Mouse (Mus musculus): ENCODE measurements at regions not wholly inside any gene's neighbourhood (a gene's known extent, or its start where the extent isn't known, plus 50 kb on each side); places are given as distances from the start of the nearest gene placed in this dataset.

DNA sequence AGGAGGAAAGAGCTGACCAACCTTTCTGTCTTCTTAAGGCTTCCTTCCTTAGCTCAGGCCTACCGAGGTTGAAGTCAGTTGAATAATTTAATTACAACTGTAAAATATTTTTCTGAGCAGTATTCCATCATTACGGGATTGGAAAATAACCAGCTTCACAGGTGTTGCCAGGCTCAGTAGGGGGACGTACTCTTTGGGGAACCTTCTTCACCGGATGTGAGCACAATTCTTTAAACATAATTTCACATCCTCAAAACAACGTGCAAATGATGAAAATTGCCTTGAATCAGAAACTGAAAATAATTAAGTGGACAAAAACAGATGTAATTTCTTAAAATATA is 515.9 kb downstream of the Tns3 start:
- ATAC-seq: no peak

GRCm38 (mm10) chr11:8147790-8148484 is 516.4 kb downstream of the Tns3 start:
- no peak for ATAC-seq
- no peaks in the 10 kb centered on the region for H3K4me1 ChIP-seq
- no peaks in the 10 kb centered on the region for H3K27me3 ChIP-seq (replicated peaks)
- H3K27ac ChIP-seq: no peak overlapping the region
- no peaks in the 10 kb centered on the region for H3K36me3 ChIP-seq
- H3K4me2 ChIP-seq: no peak overlapping the region
- WGBS (ENCODE audit: insufficient replicate concordance): 55% methylated on average over 6 of the region's 6 CpGs
- no peak overlapping the region for H3K9ac ChIP-seq
- H3K9me3 ChIP-seq (replicated peaks): no peaks in the 10 kb centered on the region
- H3K4me3 ChIP-seq: no peak overlapping the region

More for the DNA sequence above, 515.9 kb downstream of the Tns3 start:
- no peaks in the 10 kb centered on the region for H3K9me3 ChIP-seq (replicated peaks)
- no peak overlapping the region for H3K27ac ChIP-seq
- no peak overlapping the region for H3K4me2 ChIP-seq
- WGBS (ENCODE audit: insufficient replicate concordance): 65% methylated on average over 5 of the region's 5 CpGs
- no peak overlapping the region for H3K4me3 ChIP-seq
- no peaks in the 10 kb centered on the region for H3K36me3 ChIP-seq
- no peaks in the 10 kb centered on the region for H3K4me1 ChIP-seq
- no peak overlapping the region for H3K9ac ChIP-seq
- no peaks in the 10 kb centered on the region for H3K27me3 ChIP-seq (replicated peaks)

- Histone ChIP-seq H3K27me3 (replicated peaks) (no peaks in the 10 kb centered on the region), H3K9me3 (replicated peaks) (no peaks in the 10 kb centered on the region), H3K27ac (no peak overlapping the region), H3K9ac (no peak overlapping the region), H3K36me3 (no peaks in the 10 kb centered on the region), H3K4me1 (no peaks in the 10 kb centered on the region), H3K4me2 (no peak overlapping the region), H3K4me3 (no peak overlapping the region)
- 34% methylated on average over 4 of the region's 4 CpGs for WGBS (ENCODE audit: insufficient replicate concordance)
- ATAC-seq: no peak
Observed at GRCm38 (mm10) chr11:8137366-8137765, 527.0 kb downstream of the Tns3 start.

DNA sequence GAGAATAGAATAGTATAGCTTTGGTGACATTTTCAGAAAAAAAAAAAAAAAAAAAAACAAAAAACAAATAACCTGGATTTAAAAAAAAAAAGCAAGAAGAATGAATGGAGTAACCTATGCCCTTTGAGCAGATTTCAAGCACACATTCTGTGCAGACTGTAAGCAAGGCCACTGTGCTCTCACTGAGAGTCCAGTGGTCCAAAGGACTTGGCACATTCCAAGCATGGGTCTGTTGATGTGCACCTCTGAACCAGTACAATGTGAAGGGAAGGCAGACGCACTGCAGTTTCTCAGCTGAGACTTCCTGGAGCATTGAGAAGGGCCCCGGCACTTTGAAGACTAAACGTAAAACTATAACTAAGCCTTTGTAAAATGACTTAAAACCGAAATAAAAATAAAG is 527.7 kb downstream of the Tns3 start:
- Histone ChIP-seq H3K27me3 (replicated peaks) (no peaks in the 10 kb centered on the region), H3K36me3 (no peaks in the 10 kb centered on the region), H3K9me3 (replicated peaks) (no peaks in the 10 kb centered on the region), H3K4me3 (no peak overlapping the region), H3K27ac (no peak overlapping the region), H3K9ac (no peak overlapping the region), H3K4me1 (no peaks in the 10 kb centered on the region), H3K4me2 (no peak overlapping the region)
- 60% methylated on average over 4 of the region's 4 CpGs for WGBS (ENCODE audit: insufficient replicate concordance)
- no peak for ATAC-seq

DNA sequence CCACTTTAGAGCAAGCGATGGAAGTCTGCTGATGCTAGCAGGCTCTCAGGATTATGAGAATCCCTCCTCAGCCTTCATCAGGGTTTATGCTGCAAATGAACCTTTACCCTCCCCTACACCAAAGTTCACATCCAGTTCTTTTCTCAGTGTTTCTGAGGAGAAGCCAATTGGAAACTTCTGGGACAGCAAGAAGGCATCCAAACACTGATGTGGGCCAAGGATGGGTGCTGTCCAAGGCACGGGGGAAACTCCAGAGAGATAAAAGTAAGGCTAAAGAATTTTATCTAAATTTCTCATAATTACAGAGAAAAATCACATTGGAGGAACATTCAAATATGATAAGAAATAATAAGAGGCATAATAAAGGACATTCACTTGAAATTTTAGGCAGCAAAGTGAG is 555.0 kb downstream of the Tns3 start:
- H3K4me2 ChIP-seq: no peak overlapping the region
- H3K36me3 ChIP-seq: no peaks in the 10 kb centered on the region
- H3K9me3 ChIP-seq (replicated peaks): no peaks in the 10 kb centered on the region
- H3K4me3 ChIP-seq: no peak overlapping the region
- ATAC-seq: no peak
- H3K4me1 ChIP-seq: no peaks in the 10 kb centered on the region
- no peak overlapping the region for H3K27ac ChIP-seq
- 57% methylated on average over 2 of the region's 2 CpGs for WGBS (ENCODE audit: insufficient replicate concordance)
- H3K9ac ChIP-seq: no peak overlapping the region
- H3K27me3 ChIP-seq (replicated peaks): no peaks in the 10 kb centered on the region

- WGBS (ENCODE audit: insufficient replicate concordance): 57% methylated on average over 7 of the region's 7 CpGs
- Histone ChIP-seq H3K9me3 (replicated peaks) (no peaks in the 10 kb centered on the region), H3K27me3 (replicated peaks) (no peaks in the 10 kb centered on the region)
Observed at GRCm38 (mm10) chr11:8101091-8101490, 563.2 kb downstream of the Tns3 start.

GRCm38 (mm10) chr11:8084328-8084727 is 580.0 kb downstream of the Tns3 start:
- H3K4me3 ChIP-seq: no peak overlapping the region
- no peaks in the 10 kb centered on the region for H3K27me3 ChIP-seq (replicated peaks)
- 69% methylated on average over 2 of the region's 2 CpGs for WGBS (ENCODE audit: insufficient replicate concordance)
- no peak overlapping the region for H3K4me2 ChIP-seq
- ATAC-seq: no peak
- H3K27ac ChIP-seq: no peak overlapping the region
- H3K9me3 ChIP-seq (replicated peaks): no peaks in the 10 kb centered on the region
- no peaks in the 10 kb centered on the region for H3K36me3 ChIP-seq
- H3K9ac ChIP-seq: no peak overlapping the region
- no peaks in the 10 kb centered on the region for H3K4me1 ChIP-seq

More at GRCm38 (mm10) chr11:8101091-8101490, 563.2 kb downstream of the Tns3 start:
- no peak overlapping the region for H3K27ac ChIP-seq
- no peak for ATAC-seq
- no peak overlapping the region for H3K4me3 ChIP-seq
- no peak overlapping the region for H3K9ac ChIP-seq
- no peak overlapping the region for H3K4me2 ChIP-seq
- H3K36me3 ChIP-seq: no peaks in the 10 kb centered on the region
- no peaks in the 10 kb centered on the region for H3K4me1 ChIP-seq

DNA sequence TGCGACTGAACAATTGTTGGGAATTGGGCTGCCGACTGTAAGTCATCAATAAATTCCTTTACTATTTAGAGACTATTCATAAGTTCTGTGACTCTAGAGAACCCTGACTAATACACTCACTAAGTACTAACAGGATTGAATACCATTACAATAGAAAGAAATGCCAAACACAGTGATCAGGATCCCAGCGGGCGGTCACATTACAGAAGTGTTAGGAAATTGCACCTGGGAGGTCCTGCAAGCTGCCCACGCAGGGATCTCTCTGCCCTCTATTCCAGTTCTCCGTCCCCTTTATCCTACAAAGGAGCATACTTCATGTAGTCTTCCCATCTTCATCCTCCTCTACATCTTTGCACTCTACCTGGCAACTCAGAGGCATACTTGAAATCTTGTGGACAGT is 581.5 kb downstream of the Tns3 start:
- no peaks in the 10 kb centered on the region for H3K27me3 ChIP-seq (replicated peaks)
- no peak for ATAC-seq
- no peak overlapping the region for H3K4me3 ChIP-seq
- no peaks in the 10 kb centered on the region for H3K36me3 ChIP-seq
- no peak overlapping the region for H3K9ac ChIP-seq
- H3K4me2 ChIP-seq: no peak overlapping the region
- no peaks in the 10 kb centered on the region for H3K4me1 ChIP-seq
- no peak overlapping the region for H3K27ac ChIP-seq
- WGBS (ENCODE audit: insufficient replicate concordance): 72% methylated on average over 5 of the region's 6 CpGs
- no peaks in the 10 kb centered on the region for H3K9me3 ChIP-seq (replicated peaks)

DNA sequence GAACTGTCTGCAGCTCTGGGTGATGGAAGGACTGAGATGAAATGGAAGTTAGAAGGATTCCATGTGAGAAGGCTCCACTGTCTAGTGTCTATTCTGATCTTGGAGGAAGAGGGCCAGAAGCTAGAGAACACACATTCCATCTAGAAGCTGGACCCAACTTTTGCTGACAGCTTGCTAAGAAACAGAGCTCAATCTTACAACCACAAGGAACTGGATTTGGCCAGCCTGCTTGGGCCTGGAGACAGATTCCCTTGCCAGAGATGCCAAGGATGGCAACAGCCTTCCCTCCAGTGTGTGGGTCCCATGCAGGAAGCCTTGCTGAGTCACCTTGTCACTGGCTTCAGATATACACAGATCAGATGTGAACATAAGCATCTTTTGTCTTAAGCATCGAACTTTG is 591.0 kb downstream of the Tns3 start:
- no peak for ATAC-seq
- WGBS (ENCODE audit: insufficient replicate concordance): 52% methylated on average over 1 of the region's 1 CpGs

GRCm38 (mm10) chr11:8068873-8069272 is 595.5 kb downstream of the Tns3 start:
- Histone ChIP-seq H3K4me1 (no peaks in the 10 kb centered on the region), H3K4me3 (no peak overlapping the region), H3K36me3 (no peaks in the 10 kb centered on the region), H3K27ac (no peak overlapping the region), H3K4me2 (no peak overlapping the region), H3K9ac (no peak overlapping the region), H3K9me3 (replicated peaks) (no peaks in the 10 kb centered on the region), H3K27me3 (replicated peaks) (no peaks in the 10 kb centered on the region)
- WGBS (ENCODE audit: insufficient replicate concordance): 18% methylated on average over 3 of the region's 3 CpGs
- no peak for ATAC-seq

More for the DNA sequence above, 591.0 kb downstream of the Tns3 start:
- Histone ChIP-seq H3K4me3 (no peak overlapping the region), H3K36me3 (no peaks in the 10 kb centered on the region), H3K9ac (no peak overlapping the region), H3K27ac (no peak overlapping the region), H3K4me1 (no peaks in the 10 kb centered on the region), H3K27me3 (replicated peaks) (no peaks in the 10 kb centered on the region), H3K4me2 (no peak overlapping the region), H3K9me3 (replicated peaks) (no peaks in the 10 kb centered on the region)

DNA sequence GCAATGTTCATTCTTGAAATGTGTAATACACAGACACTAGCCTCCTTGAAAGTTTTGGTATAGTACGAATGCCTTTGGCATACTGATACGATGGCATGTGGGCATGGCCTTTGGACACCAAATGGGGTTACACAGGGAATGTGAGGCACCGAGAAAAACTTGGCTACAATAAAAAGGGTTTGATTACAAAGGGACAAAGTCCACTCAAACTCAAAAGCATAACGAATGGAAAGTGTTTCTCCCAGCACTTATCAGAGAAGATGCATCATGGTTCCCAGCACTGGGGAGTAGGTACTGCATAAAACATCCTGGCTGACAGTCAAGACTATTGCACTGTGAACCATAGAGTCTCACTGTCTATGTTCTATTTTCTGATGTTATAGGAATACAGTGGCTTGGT is 597.0 kb downstream of the Tns3 start:
- Histone ChIP-seq H3K4me2 (no peak overlapping the region), H3K9ac (no peak overlapping the region), H3K36me3 (no peaks in the 10 kb centered on the region), H3K9me3 (replicated peaks) (no peaks in the 10 kb centered on the region), H3K27ac (no peak overlapping the region), H3K4me3 (no peak overlapping the region), H3K27me3 (replicated peaks) (no peaks in the 10 kb centered on the region), H3K4me1 (no peaks in the 10 kb centered on the region)
- no peak for ATAC-seq
- 70% methylated on average over 4 of the region's 4 CpGs for WGBS (ENCODE audit: insufficient replicate concordance)

DNA sequence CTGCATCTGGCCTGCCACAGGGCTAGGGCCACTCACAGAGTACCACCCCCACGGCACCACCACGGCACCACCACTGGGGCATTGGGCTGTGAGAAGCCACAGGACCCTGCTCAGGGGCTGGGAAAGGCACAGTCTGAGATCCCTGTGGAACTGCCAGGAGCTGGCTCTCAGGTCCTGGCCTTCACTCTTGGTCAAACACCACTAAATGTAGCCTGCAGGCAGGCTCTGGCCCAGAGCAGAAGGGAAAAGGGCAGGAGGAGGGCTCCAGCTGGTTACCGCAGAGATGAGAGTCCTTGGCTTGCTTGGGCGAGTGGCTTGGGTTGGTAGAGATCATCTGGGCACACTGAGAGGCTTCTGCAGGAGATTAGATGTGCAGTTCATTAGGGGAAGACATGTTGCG is 598.5 kb downstream of the Tns3 start:
- Histone ChIP-seq H3K4me1 (no peaks in the 10 kb centered on the region), H3K9me3 (replicated peaks) (no peaks in the 10 kb centered on the region), H3K4me3 (no peak overlapping the region), H3K27me3 (replicated peaks) (no peaks in the 10 kb centered on the region), H3K36me3 (no peaks in the 10 kb centered on the region), H3K9ac (no peak overlapping the region), H3K4me2 (no peak overlapping the region), H3K27ac (no peak overlapping the region)
- ATAC-seq: no peak
- 67% methylated on average over 5 of the region's 5 CpGs for WGBS (ENCODE audit: insufficient replicate concordance)

DNA sequence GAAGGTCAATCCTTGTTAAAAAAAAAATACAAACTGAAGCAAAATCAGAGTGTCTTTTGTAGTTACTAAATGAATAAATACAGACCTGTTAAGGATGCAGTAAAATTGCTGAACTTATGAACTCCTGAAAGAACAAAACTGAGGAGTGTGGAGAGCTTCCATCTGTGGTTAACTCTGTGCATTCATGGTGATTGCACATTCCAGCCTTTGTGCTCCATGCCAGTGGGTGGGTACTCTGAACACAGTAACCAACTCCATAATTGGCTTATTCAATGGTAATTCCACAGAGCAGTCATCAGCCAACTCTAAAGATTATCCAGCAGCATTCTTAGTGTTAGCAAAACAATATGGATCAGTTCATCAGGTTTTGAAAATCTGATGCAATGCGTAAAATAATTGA is 599.2 kb downstream of the Tns3 start:
- Histone ChIP-seq H3K4me3 (no peak overlapping the region), H3K27me3 (replicated peaks) (no peaks in the 10 kb centered on the region), H3K36me3 (no peaks in the 10 kb centered on the region), H3K4me1 (no peaks in the 10 kb centered on the region), H3K4me2 (no peak overlapping the region), H3K9ac (no peak overlapping the region), H3K27ac (no peak overlapping the region), H3K9me3 (replicated peaks) (no peaks in the 10 kb centered on the region)
- 78% methylated on average over 1 of the region's 1 CpGs for WGBS (ENCODE audit: insufficient replicate concordance)
- ATAC-seq: no peak

All from liver, embryonic 12.5 days (tissue).